ENCODE assay signal across 16 mouse cellular contexts in genomic region chr3:64791245-64791591, GRCm38 (mm10). TPM values are rescaled to one million over a fixed set of nuclear protein-coding genes. Genes with fewer than 3 reads are reported as not detected.
A peak's percentile ranks its signal among the peaks of the same experiment; 100 is the strongest.
DNase-seq lines count a peak whose midpoint lies in the region; ATAC-seq lines count a peak whose summit lies in the region.
"Had no signal": no experiment of that assay in that cellular context is flagged by ENCODE, and none has a peak within 500 bp of the region (broad histone marks: within the 10 kb centered on the region; RNA-seq: fewer than 3 reads in every experiment).

No protein-coding gene starts in this region.

- no peak overlapping the region for H3K9ac ChIP-seq in neural tube, embryonic 11.5 days (ENCODE audit: low read length)
- no peak overlapping the region for H3K9ac ChIP-seq in midbrain, embryonic 15.5 days
- H3K9ac ChIP-seq: heart, embryonic 13.5 days; limb, embryonic 12.5 days; liver, embryonic 14.5 days had no signal

- no peak overlapping the region for H3K27ac ChIP-seq in neural tube, embryonic 11.5 days (ENCODE audit: low read depth, low read length)
- no peak overlapping the region for H3K27ac ChIP-seq in midbrain, embryonic 15.5 days
- H3K27ac ChIP-seq: heart, embryonic 13.5 days; left cerebral cortex, adult 2 months; limb, embryonic 12.5 days; liver, embryonic 14.5 days had no signal

- no peak for DNase-seq in frontal cortex, adult 2 months (ENCODE audit: extremely low spot score in 1 of 2, low spot score in 1 of 2)
- DNase-seq in neural tube, embryonic 11.5 days (ENCODE audit: low spot score), result no peak
- no peak for DNase-seq in neural tube, embryonic 10.5 days (ENCODE audit: extremely low spot score, low spot score)
- DNase-seq in adrenal gland, adult (ENCODE audit: inconsistent age in 2 of 2, low spot score in 1 of 2), result no peak
- DNase-seq: B cell, adult 2 months had no signal

- ATAC-seq in frontal cortex, adult (ENCODE audit: low TSS enrichment), result 0 out of 2 replicates have a peak, but pooled peaks have one; percentile 16
- peak; percentile 27; the same call in 1 of the 2 replicates for ATAC-seq in neural tube, embryonic 11.5 days (ENCODE audit: insufficient read depth, low FRiP score, low TSS enrichment)
- peak; percentile 48; the same call in 1 of the 2 replicates for ATAC-seq in midbrain, embryonic 15.5 days (replicated peaks)
- ATAC-seq in monocyte, adult 5-6 weeks (replicated peaks; ENCODE audit: insufficient number of reproducible peaks, low FRiP score, low TSS enrichment, poor library complexity, severe bottlenecking), result no peak

- no peak overlapping the region for H3K4me2 ChIP-seq in neural tube, embryonic 11.5 days (ENCODE audit: low read depth)
- H3K4me2 ChIP-seq in midbrain, embryonic 15.5 days, result no peak overlapping the region
- H3K4me2 ChIP-seq: heart, embryonic 13.5 days; limb, embryonic 12.5 days had no signal

- no peaks in the 10 kb centered on the region for H3K36me3 ChIP-seq in neural tube, embryonic 11.5 days (ENCODE audit: control insufficient read depth, insufficient read depth, low read length)
- H3K36me3 ChIP-seq in midbrain, embryonic 15.5 days (replicated peaks), result no peaks in the 10 kb centered on the region
- H3K36me3 ChIP-seq: heart, embryonic 13.5 days; limb, embryonic 12.5 days had no signal

- 56% methylated on average over 6 of the region's 6 CpGs for WGBS in neural tube, embryonic 11.5 days
- whole genome bisulfite sequencing in midbrain, embryonic 15.5 days, result 50% methylated on average over 6 of the region's 6 CpGs

- H3K9me3 ChIP-seq in neural tube, embryonic 11.5 days (ENCODE audit: control insufficient read depth, low read length), result no peaks in the 10 kb centered on the region
- H3K9me3 ChIP-seq in midbrain, embryonic 15.5 days, result no peaks in the 10 kb centered on the region
- H3K9me3 ChIP-seq: heart, embryonic 13.5 days; limb, embryonic 12.5 days had no signal

- no peaks in the 10 kb centered on the region for H3K4me1 ChIP-seq in neural tube, embryonic 11.5 days (ENCODE audit: control insufficient read depth, insufficient read depth, low read length)
- no peaks in the 10 kb centered on the region for H3K4me1 ChIP-seq in midbrain, embryonic 15.5 days
- H3K4me1 ChIP-seq: heart, embryonic 13.5 days; limb, embryonic 12.5 days had no signal

- H3K27me3 ChIP-seq in neural tube, embryonic 11.5 days (ENCODE audit: control insufficient read depth, insufficient read depth, low read length), result no peaks in the 10 kb centered on the region
- no peaks in the 10 kb centered on the region for H3K27me3 ChIP-seq in midbrain, embryonic 15.5 days (replicated peaks)
- H3K27me3 ChIP-seq: heart, embryonic 13.5 days; limb, embryonic 12.5 days had no signal

- H3K4me3 ChIP-seq in neural tube, embryonic 11.5 days (ENCODE audit: low read depth, low read length), result no peak overlapping the region
- H3K4me3 ChIP-seq in midbrain, embryonic 15.5 days, result no peak overlapping the region
- H3K4me3 ChIP-seq: heart, embryonic 13.5 days; left cerebral cortex, adult 2 months; limb, embryonic 12.5 days had no signal

RNA-seq across cellular contexts. Expression of gene Vmn2r7, which starts 53.3 kb away (rescaled TPM):
- polyA plus RNA-seq in frontal cortex, adult 2 months (2012; rRNA removed), result 0.02 TPM in 1 of 2 replicates, not detected in the other
- polyA plus RNA-seq in neural tube, embryonic 11.5 days (2014; fragmentation: Nextera tagmentation; extraction: Ambion mirVana), result not detected in 2 replicates
- 0.01 TPM in 1 of 2 replicates, not detected in the other for polyA plus RNA-seq in midbrain, embryonic 15.5 days (2015; fragmentation: Nextera tagmentation; extraction: Ambion mirVana)
- not detected in 3 replicates for total RNA-seq in monocyte, adult 5-6 weeks (2017)
- total RNA-seq: adrenal gland, adult 2 months; gastrocnemius, postnatal 4 days had no signal
- polyA plus RNA-seq: adrenal gland, adult 2 months; brain, embryonic 14.5 days; heart, embryonic 13.5 days; kidney, embryonic 14.5 days; limb, embryonic 12.5 days; liver, embryonic 14.5 days had no signal
